Mouse (Mus musculus): ENCODE measurements around the gene Sox6. TPM values are rescaled to one million over a fixed set of nuclear protein-coding genes. Genes with fewer than 3 reads are reported as not detected.

Sox6 gene
- total RNA-seq, 2 experiments from 2014 or later, result 27.1 to 32.5 TPM

- DNase-seq, result no peak
- intact Hi-C loops (cut with DNase I), result no loop called here
Measured at GRCm38 (mm10) chr7:115536521-115536920, 502.1 kb downstream of the Sox6 start.

GRCm38 (mm10) chr7:115531875-115532274 is 506.7 kb downstream of the Sox6 start:
- intact Hi-C loops (cut with DNase I), result no loop called here
- no peak for DNase-seq

- intact Hi-C loops (cut with DNase I), result no loop called here
Measured at GRCm38 (mm10) chr7:115531217-115531616, 507.4 kb downstream of the Sox6 start.

DNA sequence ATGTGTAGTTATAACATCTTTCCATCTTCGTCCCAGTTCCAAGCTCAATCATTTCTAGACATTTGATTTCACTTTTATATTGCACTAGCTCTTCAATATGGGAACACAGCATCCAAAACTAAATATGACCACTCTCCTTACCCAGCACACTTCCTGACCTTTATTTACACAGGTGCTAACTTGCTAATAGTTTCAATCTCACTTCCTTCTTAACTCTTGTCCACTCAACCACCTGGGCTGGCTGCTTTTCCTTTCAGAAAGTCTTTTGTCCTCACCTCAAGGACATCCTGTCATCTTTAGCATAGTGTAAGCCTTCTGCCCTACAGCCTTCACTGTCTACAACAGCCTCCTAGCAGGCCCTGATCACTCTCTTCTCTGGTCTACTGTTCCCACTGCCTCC is 520.9 kb downstream of the Sox6 start:
- DNase-seq, result no peak
- intact Hi-C loops (cut with DNase I), result no loop called here

More at GRCm38 (mm10) chr7:115531217-115531616, 507.4 kb downstream of the Sox6 start:
- DNase-seq, result no peak

DNA sequence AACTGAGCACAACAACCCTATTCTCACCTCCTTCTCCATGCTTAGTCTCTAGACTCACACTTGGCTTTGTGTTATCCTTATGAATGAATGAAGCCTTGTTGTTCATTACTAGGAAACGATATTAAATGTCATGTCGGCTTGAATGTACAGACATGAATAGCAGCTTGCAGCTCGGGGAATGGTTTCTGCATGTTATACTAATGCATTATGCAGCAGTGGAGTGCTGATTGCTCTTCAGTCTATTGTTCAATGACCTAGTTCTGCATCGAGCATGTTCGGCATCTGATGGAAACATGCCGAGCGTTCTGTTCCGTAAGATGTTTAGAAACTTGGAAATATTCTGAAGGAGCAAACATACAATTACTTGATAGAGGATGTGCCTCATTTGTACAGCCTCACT is 524.9 kb downstream of the Sox6 start:
- intact Hi-C loops (cut with DNase I), result no loop called here
- DNase-seq, result no peak

DNA sequence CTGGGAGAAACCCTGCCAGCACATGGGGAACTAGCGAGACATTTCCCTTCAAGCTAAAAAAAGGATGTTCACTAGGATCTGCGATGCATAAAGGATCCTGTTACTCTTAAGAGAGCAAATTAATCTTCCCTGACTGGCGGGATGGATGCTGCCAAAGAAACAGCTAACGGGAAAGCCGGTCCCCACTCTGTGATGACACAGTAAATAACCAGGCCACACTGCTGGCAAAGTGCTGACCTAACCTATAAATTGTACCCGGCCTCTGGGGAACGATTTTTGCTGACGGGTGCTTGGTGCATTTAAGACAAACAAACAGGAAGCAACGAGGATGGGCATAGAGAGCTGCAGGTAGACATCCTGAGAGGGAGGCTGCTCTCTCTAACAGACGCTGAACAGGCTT is 526.8 kb downstream of the Sox6 start:
- intact Hi-C loops (cut with DNase I), result no loop called here
- DNase-seq, result no peak

- DNase-seq, result peak in 1 of 2 experiments; percentile 26
- intact Hi-C loops (cut with DNase I), result no loop called here
Measured at GRCm38 (mm10) chr7:115511091-115511490, 527.5 kb downstream of the Sox6 start.

DNA sequence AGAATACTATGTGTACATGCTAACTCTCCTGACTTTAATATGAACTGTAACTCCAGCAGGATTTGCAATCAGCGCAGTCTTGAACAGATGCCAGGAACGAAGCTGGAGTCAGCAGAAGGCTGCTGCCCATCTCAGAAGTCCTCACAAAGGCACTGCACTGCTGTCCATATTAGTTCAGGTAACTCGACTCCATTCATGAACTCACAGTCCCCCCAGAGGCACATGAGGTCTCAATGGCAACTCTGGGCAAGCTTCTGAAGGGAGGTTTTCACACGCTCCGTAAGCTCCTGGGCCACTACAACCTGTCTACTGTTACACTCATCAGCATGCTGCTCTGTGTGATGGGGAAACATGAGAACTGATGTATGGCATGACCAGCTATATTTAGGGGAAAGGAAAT is 528.6 kb downstream of the Sox6 start:
- peak in 1 of 2 experiments; percentile 10 for DNase-seq
- intact Hi-C loops (cut with DNase I), result no loop called here

GRCm38 (mm10) chr7:115506385-115506784 is 532.2 kb downstream of the Sox6 start:
- no peak for DNase-seq
- intact Hi-C loops (cut with DNase I), result no loop called here

GRCm38 (mm10) chr7:115501497-115501896 is 537.1 kb downstream of the Sox6 start:
- DNase-seq, result no peak
- intact Hi-C loops (cut with DNase I), result no loop called here

- intact Hi-C loops (cut with DNase I), result no loop called here
Measured at GRCm38 (mm10) chr7:115500825-115501224, 537.8 kb downstream of the Sox6 start.

GRCm38 (mm10) chr7:115500170-115500569 is 538.4 kb downstream of the Sox6 start:
- DNase-seq, result no peak
- intact Hi-C loops (cut with DNase I), result no loop called here

More at GRCm38 (mm10) chr7:115500825-115501224, 537.8 kb downstream of the Sox6 start:
- DNase-seq, result no peak

DNA sequence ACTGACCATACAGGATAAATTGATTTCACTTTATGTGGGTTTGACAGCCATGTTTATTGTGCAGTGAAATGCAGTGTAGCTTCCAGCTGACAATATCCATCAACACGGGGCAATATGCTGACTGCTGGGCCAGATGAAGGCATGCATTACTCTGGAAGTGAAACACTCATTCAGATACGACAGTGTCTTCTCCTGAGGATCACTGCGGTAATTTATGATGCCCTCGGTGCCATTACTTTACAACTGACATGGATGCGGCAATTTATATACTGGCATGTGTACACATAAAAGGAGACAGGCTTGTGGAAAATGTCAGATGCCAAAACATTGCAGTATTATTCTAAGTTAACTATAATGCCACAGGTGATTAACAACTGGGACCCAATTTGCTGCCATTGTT is 546.9 kb downstream of the Sox6 start:
- intact Hi-C loops (cut with DNase I), result no loop called here
- no peak for DNase-seq

DNA sequence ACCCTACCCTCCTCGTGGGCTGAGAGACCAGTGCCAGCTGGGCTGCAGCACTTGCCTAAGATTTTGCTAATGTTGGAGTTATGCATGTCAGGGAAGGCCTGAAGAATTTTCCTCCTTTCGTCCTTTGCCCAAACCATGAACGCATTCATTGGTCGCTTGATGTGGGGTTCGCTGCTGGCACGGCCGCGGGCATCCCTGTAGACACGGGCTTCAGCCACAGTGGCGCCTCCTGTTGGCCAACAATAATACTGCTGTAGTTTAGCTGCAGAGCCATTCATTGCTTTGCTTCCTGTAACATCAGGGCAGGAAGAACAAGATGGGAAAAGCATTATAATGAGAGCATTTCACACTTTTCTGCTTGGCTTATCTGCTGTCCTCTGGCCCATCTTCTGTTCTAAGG is 549.0 kb downstream of the Sox6 start:
- intact Hi-C loops (cut with DNase I), result no loop called here
- DNase-seq, result no peak

DNA sequence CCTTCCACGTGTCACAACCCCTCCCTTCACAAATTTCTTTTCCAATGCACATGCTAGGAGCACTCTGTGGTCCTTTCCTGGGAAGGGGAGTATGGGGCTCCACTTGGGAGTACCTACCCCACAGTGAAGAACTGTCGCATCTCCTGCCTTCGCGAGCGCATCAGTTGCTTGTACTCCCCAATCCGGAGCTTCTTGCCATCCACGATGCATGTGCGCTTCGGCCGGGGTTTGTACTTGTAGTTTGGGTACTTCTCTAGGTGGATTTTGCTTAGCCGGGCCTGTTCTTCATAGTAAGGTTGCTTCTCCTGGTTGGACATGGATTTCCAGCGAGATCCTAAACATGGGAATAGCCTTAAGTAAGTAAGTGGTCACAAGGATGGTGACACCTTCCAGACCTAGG is 552.2 kb downstream of the Sox6 start:
- no peak for DNase-seq
- intact Hi-C loops (cut with DNase I), result no loop called here

DNA sequence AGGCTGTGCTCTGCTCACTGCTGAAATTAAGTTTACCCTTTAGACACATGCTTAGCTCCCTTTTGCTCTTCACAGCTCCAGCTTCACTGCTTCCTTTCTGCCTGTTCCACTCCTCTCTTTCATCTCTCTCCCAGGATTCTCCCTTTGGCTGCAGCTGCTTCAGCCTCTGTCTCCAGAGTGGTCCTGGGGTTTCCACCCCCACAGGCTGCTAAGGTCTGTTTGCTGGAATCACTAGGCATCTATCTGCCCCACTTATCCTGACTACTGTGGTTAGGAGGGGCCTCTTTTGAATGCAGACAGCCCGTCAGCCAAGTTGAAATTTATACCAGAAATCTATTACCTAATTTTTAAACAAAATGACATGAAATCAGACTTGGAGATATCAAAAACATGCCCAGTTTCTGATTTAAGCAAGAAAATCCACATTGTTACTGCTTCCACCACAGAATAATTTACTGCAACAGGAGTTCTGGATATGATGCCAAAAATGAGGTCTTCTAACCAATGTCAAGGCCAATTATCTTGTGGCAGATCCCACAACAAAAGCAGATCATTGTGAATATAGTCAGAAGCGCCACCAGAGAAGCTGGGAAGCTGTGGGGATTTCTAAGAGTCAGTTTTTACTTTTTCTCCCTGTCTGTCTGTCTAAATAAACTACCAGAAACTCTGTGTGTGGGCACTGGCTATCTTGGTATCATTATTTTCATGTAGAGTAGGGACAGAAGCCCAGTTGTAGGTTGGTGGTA is 552.8 kb downstream of the Sox6 start:
- DNase-seq, result no peak
- intact Hi-C loops (cut with DNase I), result no loop called here

GRCm38 (mm10) chr7:115477763-115478162 is 560.8 kb downstream of the Sox6 start:
- intact Hi-C loops (cut with DNase I), result no loop called here
- no peak for DNase-seq

DNA sequence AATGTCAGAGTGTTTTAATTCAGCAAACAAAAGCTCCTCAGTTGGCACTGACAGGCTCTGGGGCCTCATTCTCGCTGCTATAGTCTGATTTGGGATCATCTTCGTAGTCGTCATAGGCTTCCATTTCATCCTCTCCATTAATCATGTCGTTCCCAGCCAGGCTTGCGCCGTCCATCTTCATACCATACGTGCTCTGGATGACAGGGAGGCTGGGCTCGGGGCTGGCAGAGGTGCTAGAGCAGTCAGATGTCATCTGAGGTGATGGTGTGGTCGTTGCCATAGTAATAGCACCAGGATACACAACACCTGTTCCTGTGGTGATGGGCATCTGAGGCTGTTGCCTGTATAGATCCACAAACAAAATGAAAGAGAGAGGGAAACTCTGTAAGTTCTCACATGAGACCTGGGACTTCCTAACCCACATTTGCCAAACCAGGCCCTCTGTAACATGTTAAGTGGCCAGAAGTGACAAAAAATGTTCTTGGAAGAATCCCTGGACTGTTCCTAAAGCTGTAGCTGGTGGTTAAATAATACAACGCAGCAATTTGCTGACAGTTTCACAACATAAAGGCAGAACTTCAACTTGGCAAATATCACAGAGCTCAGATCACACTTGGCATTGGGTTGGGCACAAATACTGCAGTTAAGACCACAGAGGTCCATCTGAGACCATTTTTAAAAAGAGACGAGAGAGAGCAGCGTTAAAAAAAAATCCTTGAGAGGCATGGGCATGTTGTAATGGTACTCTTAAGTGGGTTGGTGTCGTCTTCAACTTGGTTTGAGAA is 561.5 kb downstream of the Sox6 start:
- intact Hi-C loops (cut with DNase I), result no loop called here
- peak; percentile 19 to 42 for DNase-seq

- no peak for DNase-seq
- intact Hi-C loops (cut with DNase I), result no loop called here
Measured at GRCm38 (mm10) chr7:115475176-115475575, 563.4 kb downstream of the Sox6 start.

- intact Hi-C loops (cut with DNase I), result no loop called here
- no peak for DNase-seq
Measured at GRCm38 (mm10) chr7:115474115-115474514, 564.5 kb downstream of the Sox6 start.

- intact Hi-C loops (cut with DNase I), result no loop called here
- peak; percentile 50 to 53 for DNase-seq
Measured at GRCm38 (mm10) chr7:115472850-115473249, 565.7 kb downstream of the Sox6 start.

- DNase-seq, result no peak
- intact Hi-C loops (cut with DNase I), result no loop called here
Measured at GRCm38 (mm10) chr7:115471521-115471920, 567.1 kb downstream of the Sox6 start.
